Mouse (Mus musculus): ENCODE measurements at regions not wholly inside any gene's neighbourhood (a gene's known extent, or its start where the extent isn't known, plus 50 kb on each side); places are given as distances from the start of the nearest gene placed in this dataset.

DNA sequence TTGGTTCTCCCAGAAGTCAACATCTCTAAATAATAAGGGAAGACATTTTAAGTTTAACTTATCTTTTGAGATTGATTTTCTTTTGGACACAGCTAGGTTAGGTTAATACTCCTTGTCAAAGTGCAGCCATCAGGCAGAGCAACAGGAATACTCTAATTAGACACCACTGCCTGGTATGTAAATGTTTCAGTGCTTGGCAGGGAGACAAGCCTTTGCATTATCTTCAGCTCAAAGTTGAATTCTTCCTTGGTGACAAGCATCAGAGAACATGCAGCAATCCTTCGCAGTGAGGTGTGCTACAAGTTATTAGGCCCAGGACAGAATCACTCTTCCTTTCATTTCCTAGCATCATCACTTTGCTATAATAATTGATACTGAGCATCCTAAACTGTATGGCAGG lies 608.7 kb downstream of the Rapgef2 start:
- TF ChIP-seq CTCF (IDR thresholded peaks at IDR 0.05; ENCODE audit: low read depth) (no peak), EP300 (IDR thresholded peaks at IDR 0.05; ENCODE audit: low read depth) (no peak)
